Mouse (Mus musculus): ENCODE measurements around the gene Trappc5. TPM values are rescaled to one million over a fixed set of nuclear protein-coding genes. Genes with fewer than 3 reads are reported as not detected.

Gene Trappc5
- polyA plus RNA-seq, 1 experiment from 2014 or later: 34.1 TPM

- no peak overlapping the region for H3K9ac ChIP-seq
- ATAC-seq (ENCODE audit: insufficient number of reproducible peaks, low FRiP score): no peak
- peaks cover 10% of the 10 kb centered on the region for H3K4me1 ChIP-seq (replicated peaks)
- no peak overlapping the region for H3K4me3 ChIP-seq
- WGBS: 94% methylated on average over 23 of the region's 23 CpGs
- H3K27me3 ChIP-seq (replicated peaks): no peaks in the 10 kb centered on the region
- no peaks in the 10 kb centered on the region for H3K9me3 ChIP-seq (replicated peaks)
- no peak overlapping the region for H3K4me2 ChIP-seq
- H3K36me3 ChIP-seq: peaks cover 39% of the 10 kb centered on the region
- H3K27ac ChIP-seq (ENCODE audit: poor library complexity, severe bottlenecking): no peak overlapping the region
Observed at GRCm38 (mm10) chr8:3678831-3679230, 2.7 kb downstream of the Trappc5 start.

DNA sequence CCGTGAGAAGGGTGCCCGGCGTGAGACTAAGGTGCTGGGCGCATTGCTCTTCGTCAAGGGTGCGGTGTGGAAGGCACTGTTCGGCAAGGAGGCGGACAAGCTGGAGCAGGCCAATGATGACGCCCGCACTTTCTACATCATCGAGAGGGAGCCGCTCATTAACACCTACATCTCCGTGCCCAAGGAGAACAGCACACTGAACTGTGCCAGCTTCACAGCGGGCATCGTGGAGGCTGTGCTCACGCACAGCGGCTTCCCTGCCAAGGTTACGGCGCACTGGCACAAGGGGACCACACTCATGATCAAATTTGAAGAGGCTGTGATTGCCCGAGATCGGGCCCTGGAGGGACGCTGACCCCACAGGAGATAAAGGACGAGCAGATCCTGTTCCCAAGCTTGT is 3.1 kb downstream of the Trappc5 start:
- Histone ChIP-seq H3K27ac (ENCODE audit: poor library complexity, severe bottlenecking) (no peak overlapping the region), H3K4me3 (no peak overlapping the region), H3K4me1 (replicated peaks) (peaks cover 10% of the 10 kb centered on the region), H3K4me2 (no peak overlapping the region), H3K36me3 (peaks cover 39% of the 10 kb centered on the region), H3K27me3 (replicated peaks) (no peaks in the 10 kb centered on the region), H3K9ac (no peak overlapping the region), H3K9me3 (replicated peaks) (no peaks in the 10 kb centered on the region)
- ATAC-seq (ENCODE audit: insufficient number of reproducible peaks, low FRiP score): no peak
- WGBS: 94% methylated on average over 23 of the region's 23 CpGs

DNA sequence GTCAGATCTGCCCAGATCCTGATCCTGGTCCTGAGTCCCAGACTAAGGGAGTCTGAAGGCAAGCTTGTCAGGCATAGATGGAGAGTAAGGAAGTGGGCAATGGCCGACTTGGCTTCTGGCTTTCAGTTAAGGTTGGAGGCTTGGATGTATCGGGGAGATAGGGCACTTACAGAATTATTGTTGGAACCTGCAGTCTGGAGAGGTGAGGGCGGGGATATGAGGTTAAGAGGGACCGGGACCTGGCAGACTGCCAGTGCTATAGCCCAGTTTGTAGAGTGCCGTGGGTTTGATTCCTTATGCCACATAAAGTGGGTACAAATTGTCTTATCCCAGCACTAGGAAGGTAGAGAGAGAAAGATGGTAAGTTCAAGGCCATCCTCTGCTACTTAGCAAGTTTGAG is 3.6 kb downstream of the Trappc5 start:
- H3K4me3 ChIP-seq: no peak overlapping the region
- no peak overlapping the region for H3K4me2 ChIP-seq
- H3K4me1 ChIP-seq (replicated peaks): peaks cover 10% of the 10 kb centered on the region
- H3K9me3 ChIP-seq (replicated peaks): no peaks in the 10 kb centered on the region
- no peak overlapping the region for H3K27ac ChIP-seq (ENCODE audit: poor library complexity, severe bottlenecking)
- H3K36me3 ChIP-seq: peaks cover 39% of the 10 kb centered on the region
- H3K27me3 ChIP-seq (replicated peaks): no peaks in the 10 kb centered on the region
- 87% methylated on average over 5 of the region's 5 CpGs for WGBS
- no peak overlapping the region for H3K9ac ChIP-seq
- no peak for ATAC-seq (ENCODE audit: insufficient number of reproducible peaks, low FRiP score)

GRCm38 (mm10) chr8:3682435-3682834 is 6.3 kb downstream of the Trappc5 start:
- peaks cover 39% of the 10 kb centered on the region for H3K36me3 ChIP-seq
- 81% methylated on average over 5 of the region's 5 CpGs for WGBS
- no peak overlapping the region for H3K4me2 ChIP-seq
- ATAC-seq (ENCODE audit: insufficient number of reproducible peaks, low FRiP score): no peak
- peaks cover 6% of the 10 kb centered on the region for H3K4me1 ChIP-seq (replicated peaks)
- no peak overlapping the region for H3K4me3 ChIP-seq
- H3K9ac ChIP-seq: no peak overlapping the region
- H3K9me3 ChIP-seq (replicated peaks): no peaks in the 10 kb centered on the region
- H3K27ac ChIP-seq (ENCODE audit: poor library complexity, severe bottlenecking): no peak overlapping the region
- no peaks in the 10 kb centered on the region for H3K27me3 ChIP-seq (replicated peaks)

DNA sequence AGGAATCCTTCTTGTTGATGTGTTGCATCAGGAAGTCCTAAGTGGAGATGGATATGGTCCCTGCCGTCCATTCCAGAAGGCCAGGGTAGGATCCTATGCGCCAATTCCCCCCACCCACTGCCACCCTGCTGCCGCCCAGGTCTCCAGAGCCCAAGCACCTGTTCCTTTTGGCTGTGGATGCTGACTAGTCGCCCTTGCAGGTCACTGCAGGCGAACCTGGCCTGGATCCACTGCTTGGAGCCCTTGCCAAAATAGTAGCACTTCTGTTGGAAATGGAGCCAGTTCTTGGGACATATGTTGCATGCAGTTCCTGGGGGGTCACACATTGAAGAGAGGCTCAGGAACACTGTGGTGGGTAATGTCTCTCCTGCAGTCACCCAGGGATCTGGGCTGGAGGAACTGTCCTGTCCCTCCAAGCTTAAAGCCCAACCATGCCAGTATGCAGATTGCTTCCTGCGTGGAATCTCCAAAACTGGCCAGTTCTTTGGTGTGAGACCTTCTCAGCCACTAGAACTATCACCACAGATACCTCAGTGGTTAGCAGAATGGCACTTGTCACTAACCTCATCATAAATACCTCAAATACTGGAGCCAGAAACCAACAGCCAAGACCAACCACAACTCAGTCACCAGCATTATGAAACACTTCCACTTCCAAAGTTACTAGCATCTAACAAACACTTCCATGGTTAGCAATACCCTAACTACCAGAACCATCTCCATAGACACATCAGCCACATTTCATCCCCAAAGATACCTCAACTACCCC is 7.5 kb downstream of the Trappc5 start:
- 74% methylated on average over 6 of the region's 6 CpGs for WGBS
- Histone ChIP-seq H3K9ac (no peak overlapping the region), H3K4me3 (no peak overlapping the region), H3K36me3 (peaks cover 39% of the 10 kb centered on the region), H3K4me2 (no peak overlapping the region), H3K27me3 (replicated peaks) (no peaks in the 10 kb centered on the region), H3K9me3 (replicated peaks) (no peaks in the 10 kb centered on the region), H3K27ac (ENCODE audit: poor library complexity, severe bottlenecking) (no peak overlapping the region), H3K4me1 (replicated peaks) (no peaks in the 10 kb centered on the region)
- ATAC-seq (ENCODE audit: insufficient number of reproducible peaks, low FRiP score): no peak

- Histone ChIP-seq H3K9ac (no peak overlapping the region), H3K4me1 (replicated peaks) (no peaks in the 10 kb centered on the region), H3K27ac (ENCODE audit: poor library complexity, severe bottlenecking) (no peak overlapping the region), H3K9me3 (replicated peaks) (no peaks in the 10 kb centered on the region), H3K4me3 (no peak overlapping the region), H3K4me2 (no peak overlapping the region), H3K27me3 (replicated peaks) (no peaks in the 10 kb centered on the region), H3K36me3 (peaks cover 31% of the 10 kb centered on the region)
- no peak for ATAC-seq (ENCODE audit: insufficient number of reproducible peaks, low FRiP score)
Observed at GRCm38 (mm10) chr8:3684530-3684929, 8.4 kb downstream of the Trappc5 start.

- H3K27ac ChIP-seq (ENCODE audit: poor library complexity, severe bottlenecking): no peak overlapping the region
- H3K4me1 ChIP-seq (replicated peaks): no peaks in the 10 kb centered on the region
- H3K9ac ChIP-seq: no peak overlapping the region
- H3K9me3 ChIP-seq (replicated peaks): no peaks in the 10 kb centered on the region
- ATAC-seq (ENCODE audit: insufficient number of reproducible peaks, low FRiP score): no peak
- no peak overlapping the region for H3K4me3 ChIP-seq
- peaks cover 22% of the 10 kb centered on the region for H3K36me3 ChIP-seq
- no peaks in the 10 kb centered on the region for H3K27me3 ChIP-seq (replicated peaks)
- no peak overlapping the region for H3K4me2 ChIP-seq
- 57% methylated on average over 5 of the region's 5 CpGs for WGBS
Observed at GRCm38 (mm10) chr8:3685422-3685821, 9.3 kb downstream of the Trappc5 start.

DNA sequence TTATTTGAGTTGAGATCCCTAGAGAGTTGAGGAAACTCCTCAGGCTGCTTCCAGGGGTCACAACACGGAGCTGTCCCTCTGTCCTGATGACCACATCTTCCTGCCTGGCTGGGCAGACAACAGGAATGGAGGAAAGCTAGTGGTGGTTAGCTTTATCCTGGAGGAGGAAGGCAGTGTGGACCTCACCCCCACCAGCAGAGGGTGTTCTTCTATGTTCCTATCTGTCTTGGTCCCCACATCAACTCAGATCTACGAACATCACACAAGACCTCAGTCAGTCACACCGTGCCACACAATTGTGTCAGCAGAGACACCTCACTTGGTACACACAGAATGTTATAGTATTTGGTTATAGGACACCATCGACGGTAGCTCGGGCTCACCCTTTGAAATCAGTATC is 11.4 kb downstream of the Trappc5 start:
- Histone ChIP-seq H3K9me3 (replicated peaks) (no peaks in the 10 kb centered on the region), H3K4me1 (replicated peaks) (no peaks in the 10 kb centered on the region), H3K27me3 (replicated peaks) (no peaks in the 10 kb centered on the region), H3K27ac (ENCODE audit: poor library complexity, severe bottlenecking) (no peak overlapping the region), H3K4me3 (no peak overlapping the region), H3K36me3 (0 out of 2 replicates have a peak, but pooled peaks cover 4% of the 10 kb centered on the region), H3K4me2 (no peak overlapping the region), H3K9ac (no peak overlapping the region)
- 69% methylated on average over 6 of the region's 6 CpGs for WGBS
- ATAC-seq (ENCODE audit: insufficient number of reproducible peaks, low FRiP score): no peak

DNA sequence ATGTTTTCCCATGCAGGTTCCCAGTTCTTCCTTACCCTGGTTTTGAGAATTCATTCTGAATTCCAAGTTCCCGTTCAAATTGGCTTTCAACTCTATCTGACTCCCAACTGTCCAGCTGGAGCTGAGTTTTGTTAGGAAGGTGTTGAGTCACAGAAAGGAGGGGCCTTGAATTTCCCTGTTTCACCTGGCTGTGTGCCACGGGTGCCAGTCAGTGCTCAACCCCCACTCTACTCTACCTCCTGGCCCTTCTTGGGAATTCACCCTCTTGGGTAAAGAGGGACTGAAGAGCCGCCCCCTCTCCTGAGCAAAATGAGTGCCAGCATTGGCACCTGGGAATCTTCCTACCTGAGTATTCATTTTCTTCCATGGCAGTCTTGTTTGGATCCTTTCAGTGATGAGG is 14.7 kb downstream of the Trappc5 start:
- Histone ChIP-seq H3K4me2 (no peak overlapping the region), H3K4me3 (no peak overlapping the region), H3K27me3 (replicated peaks) (no peaks in the 10 kb centered on the region), H3K9me3 (replicated peaks) (no peaks in the 10 kb centered on the region), H3K27ac (ENCODE audit: poor library complexity, severe bottlenecking) (no peak overlapping the region), H3K4me1 (replicated peaks) (no peaks in the 10 kb centered on the region), H3K36me3 (no peaks in the 10 kb centered on the region), H3K9ac (no peak overlapping the region)
- WGBS: 66% methylated on average over 3 of the region's 3 CpGs
- ATAC-seq (ENCODE audit: insufficient number of reproducible peaks, low FRiP score): no peak

DNA sequence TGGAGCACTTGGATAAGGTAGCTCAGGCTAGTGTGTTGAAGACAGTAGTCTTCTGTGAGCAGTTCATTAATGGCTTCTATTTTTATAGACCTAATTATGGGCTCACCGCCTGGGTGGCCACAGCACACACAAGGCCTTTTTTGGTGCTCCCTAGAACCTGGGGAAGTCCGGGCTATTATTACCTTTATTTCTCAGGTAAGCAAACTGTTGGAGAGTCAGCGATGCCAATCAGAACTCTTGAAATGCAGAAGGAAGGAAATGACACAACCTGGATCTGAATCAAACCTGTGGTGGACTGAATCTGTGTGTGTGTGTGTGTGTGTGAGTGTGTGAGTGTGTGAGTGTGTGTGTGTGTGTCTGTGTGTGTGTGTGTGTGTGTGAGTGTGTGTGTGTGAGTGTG is 18.0 kb downstream of the Trappc5 start, which contains the start of gene Fcer2a:
Fcer2a (minus strand) TSS at position 55 of the 400 bp plus-strand sequence.
- H3K27me3 ChIP-seq (replicated peaks): no peaks in the 10 kb centered on the region

GRCm38 (mm10) chr8:3701491-3701890 is 25.4 kb downstream of the Trappc5 start:
- no peaks in the 10 kb centered on the region for H3K4me1 ChIP-seq (replicated peaks)
- H3K27me3 ChIP-seq (replicated peaks): no peaks in the 10 kb centered on the region
- H3K9me3 ChIP-seq (replicated peaks): no peaks in the 10 kb centered on the region
- no peak overlapping the region for H3K27ac ChIP-seq (ENCODE audit: poor library complexity, severe bottlenecking)
- no peak for ATAC-seq (ENCODE audit: insufficient number of reproducible peaks, low FRiP score)
- H3K4me3 ChIP-seq: no peak overlapping the region
- 94% methylated on average over 1 of the region's 1 CpGs for WGBS
- H3K9ac ChIP-seq: no peak overlapping the region
- no peaks in the 10 kb centered on the region for H3K36me3 ChIP-seq
- H3K4me2 ChIP-seq: no peak overlapping the region

More for the DNA sequence above, 18.0 kb downstream of the Trappc5 start, which contains the start of gene Fcer2a:
- Histone ChIP-seq H3K4me3 (no peak within 1 kb of the TSS), H3K27ac (ENCODE audit: poor library complexity, severe bottlenecking) (no peak within 1 kb of the TSS), H3K9ac (no peak within 1 kb of the TSS), H3K9me3 (replicated peaks) (no peaks in the 10 kb centered on the region), H3K4me2 (no peak within 1 kb of the TSS), H3K36me3 (no peaks in the 10 kb centered on the region), H3K4me1 (replicated peaks) (no peaks in the 10 kb centered on the region)
- ATAC-seq (ENCODE audit: insufficient number of reproducible peaks, low FRiP score): no peak
- 74% methylated on average over 3 of the region's 3 CpGs for WGBS

GRCm38 (mm10) chr8:3705711-3706110 is 29.6 kb downstream of the Trappc5 start:
- Histone ChIP-seq H3K27ac (ENCODE audit: poor library complexity, severe bottlenecking) (no peak overlapping the region), H3K36me3 (no peaks in the 10 kb centered on the region), H3K9ac (no peak overlapping the region), H3K4me2 (no peak overlapping the region), H3K4me3 (no peak overlapping the region), H3K9me3 (replicated peaks) (no peaks in the 10 kb centered on the region), H3K27me3 (replicated peaks) (no peaks in the 10 kb centered on the region), H3K4me1 (replicated peaks) (0 out of 2 replicates have a peak, but pooled peaks cover 4% of the 10 kb centered on the region)
- 52% methylated on average over 4 of the region's 4 CpGs for WGBS
- ATAC-seq (ENCODE audit: insufficient number of reproducible peaks, low FRiP score): no peak
